Mouse (Mus musculus): ENCODE data around the gene Tex22.

The Tex22 gene

GRCm38 (mm10) chr12:113060178-113060577 is 14.1 kb upstream of the Tex22 start:
- DNase-seq, result no peak

GRCm38 (mm10) chr12:113061606-113062005 is 12.7 kb upstream of the Tex22 start:
- no peak for DNase-seq

- no peak for DNase-seq
Measured at GRCm38 (mm10) chr12:113062201-113062600, 12.1 kb upstream of the Tex22 start.

GRCm38 (mm10) chr12:113063700-113064099 is 10.6 kb upstream of the Tex22 start:
- DNase-seq, result no peak

- DNase-seq, result no peak
Measured at GRCm38 (mm10) chr12:113068002-113068401, 6.3 kb upstream of the Tex22 start.

- DNase-seq, result no peak
Measured at GRCm38 (mm10) chr12:113069389-113069788, 4.9 kb upstream of the Tex22 start.

- no peak for DNase-seq
Measured at GRCm38 (mm10) chr12:113071321-113071720, 3.0 kb upstream of the Tex22 start.

- no peak for DNase-seq
Measured at GRCm38 (mm10) chr12:113071827-113072226, 2.5 kb upstream of the Tex22 start.

- peak; percentile 18 to 22 for DNase-seq
Measured at GRCm38 (mm10) chr12:113073420-113074328, 628 bp upstream of the Tex22 start.

- peak; percentile 89 to 94 for DNase-seq
Measured at GRCm38 (mm10) chr12:113075063-113075454, 757 bp downstream of the Tex22 start.

- no peak for DNase-seq
Measured at GRCm38 (mm10) chr12:113075486-113075885, 1.2 kb downstream of the Tex22 start.

- DNase-seq, result no peak
Measured at GRCm38 (mm10) chr12:113087276-113087675, 13.0 kb downstream of the Tex22 start.

- DNase-seq, result no peak
Measured at GRCm38 (mm10) chr12:113088026-113088425, 13.7 kb downstream of the Tex22 start.

- DNase-seq, result no peak
Measured at GRCm38 (mm10) chr12:113089107-113089506, 14.8 kb downstream of the Tex22 start.

- peak; percentile 44 to 55 for DNase-seq
Measured at GRCm38 (mm10) chr12:113090053-113090452, 15.8 kb downstream of the Tex22 start.

- no peak for DNase-seq
Measured at GRCm38 (mm10) chr12:113097040-113097439, 22.7 kb downstream of the Tex22 start.

- DNase-seq, result peak; percentile 45 to 81
Measured at GRCm38 (mm10) chr12:113097749-113098281, 23.5 kb downstream of the Tex22 start, which contains the start of gene Mta1. Gene Mta1, plus strand, starts transcription at chr12:113098278.

GRCm38 (mm10) chr12:113098530-113099151 is 24.3 kb downstream of the Tex22 start:
- DNase-seq, result peak in 1 of 2 experiments; percentile 57

GRCm38 (mm10) chr12:113099470-113100237 is 25.4 kb downstream of the Tex22 start:
- DNase-seq, result no peak

GRCm38 (mm10) chr12:113100448-113101076 is 26.3 kb downstream of the Tex22 start:
- peak; percentile 27 to 61 for DNase-seq

GRCm38 (mm10) chr12:113101251-113101960 is 27.1 kb downstream of the Tex22 start:
- DNase-seq, result no peak

- DNase-seq, result peak; percentile 56 to 83
Measured at GRCm38 (mm10) chr12:113102461-113102860, 28.2 kb downstream of the Tex22 start.
